In the genomic region with DNA sequence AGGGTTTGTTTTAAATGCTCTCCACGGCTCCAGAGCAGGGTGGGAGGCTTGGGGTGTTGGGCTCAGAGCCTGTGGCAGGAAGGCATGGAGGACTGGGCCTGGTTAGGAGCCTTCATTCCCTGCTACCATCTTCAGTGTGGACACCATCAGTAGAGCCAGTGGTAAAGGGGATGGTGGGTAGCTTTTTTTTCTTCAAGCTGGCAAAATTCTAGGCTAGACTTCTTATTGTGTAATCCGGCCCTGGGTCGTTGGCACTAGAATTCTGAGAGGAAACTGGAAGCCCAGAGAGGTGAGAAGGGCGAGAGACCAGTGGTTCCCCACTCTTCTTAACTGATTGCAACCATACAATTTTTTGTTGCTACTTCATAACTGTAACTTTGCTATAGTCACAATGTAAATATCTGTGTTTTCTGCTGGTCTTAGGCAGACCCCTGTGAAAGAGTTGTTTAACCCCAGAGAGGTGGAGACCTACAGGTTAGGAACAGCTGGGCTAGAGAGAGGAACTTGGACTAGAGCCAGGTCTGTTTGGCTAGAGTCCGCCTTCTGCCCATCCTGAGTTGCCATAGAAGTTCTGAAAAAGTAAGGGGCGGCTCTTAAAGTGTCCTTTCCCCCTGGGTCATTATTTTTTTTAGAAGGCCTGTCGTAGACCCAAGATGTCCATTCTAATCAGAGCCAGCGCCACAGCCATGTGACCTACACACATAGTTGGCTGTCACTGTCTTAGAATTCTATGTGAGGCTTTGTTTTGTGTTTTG, we compare ENCODE assay signal across 11 mouse cellular contexts. TPM values are rescaled to one million over a fixed set of nuclear protein-coding genes. Genes with fewer than 3 reads are reported as not detected.
DNase-seq lines count a peak whose midpoint lies in the region; TF ChIP-seq lines count a peak whose summit lies in the region.
"Had no signal": no experiment of that assay in that cellular context is flagged by ENCODE, and none has a peak within 500 bp of the region (broad histone marks: within the 10 kb centered on the region; RNA-seq: fewer than 3 reads in every experiment).

No protein-coding gene starts in this region.

- TF ChIP-seq POLR2A in lung, adult 2 months (IDR thresholded peaks at IDR 0.05; ENCODE audit: borderline replicate concordance, extremely low read depth, low read depth, low read length) = no peak

- H3K27me3 ChIP-seq in heart, embryonic 10.5 days (ENCODE audit: insufficient read depth, poor library complexity, severe bottlenecking) = no peaks in the 10 kb centered on the region
- H3K27me3 ChIP-seq: limb, embryonic 13.5 days; Patski had no signal

- intact Hi-C loops in heart, postnatal 36 days (cut with DNase I) = no loop called here
- intact Hi-C loops in left cerebral cortex, postnatal 25 days (cut with DNase I) = no loop called here

- H3K27ac ChIP-seq in heart, embryonic 10.5 days = 0 out of 2 replicates have a peak overlapping the region, but pooled peaks have one; percentile 30
- H3K27ac ChIP-seq: limb, embryonic 13.5 days had no signal

- peaks cover 7% of the 10 kb centered on the region; the same call in 1 of the 2 replicates for H3K36me3 ChIP-seq in heart, embryonic 10.5 days

- 73% methylated on average over 8 of the region's 8 CpGs for WGBS in heart, embryonic 10.5 days
- 32% methylated on average over 8 of the region's 8 CpGs for WGBS in lung, adult 2 months

- H3K4me1 ChIP-seq in heart, embryonic 10.5 days = peaks cover 100% of the 10 kb centered on the region
- H3K4me1 ChIP-seq in lung, adult 2 months (ENCODE audit: control insufficient read depth, insufficient read depth, low read length) = peaks cover 65% of the 10 kb centered on the region

- DNase-seq in adrenal gland, adult (ENCODE audit: inconsistent age in 2 of 2, low spot score in 1 of 2) = peak; percentile 37 to 80
- DNase-seq in adrenal gland, postnatal 36 days = no peak
- DNase-seq in heart, embryonic 10.5 days (ENCODE audit: low spot score) = no peak
- DNase-seq in heart, postnatal 36 days = no peak
- peak; percentile 22 for DNase-seq in lung, adult 2 months
- no peak for DNase-seq in lung, adult 18-20 months
- peak; percentile 70 to 73 for DNase-seq in kidney, postnatal 36 days
- DNase-seq in left cerebral cortex, postnatal 25 days (ENCODE audit: low spot score in 2 of 2) = no peak
- DNase-seq: gastrocnemius, postnatal 36 days had no signal

- TF ChIP-seq CTCF in lung, adult 2 months (IDR thresholded peaks at IDR 0.05; ENCODE audit: insufficient read depth, low read length) = no peak

- no peak overlapping the region for H3K4me3 ChIP-seq in heart, embryonic 10.5 days
- H3K4me3 ChIP-seq in lung, adult 2 months (replicated peaks; ENCODE audit: extremely low read depth, low read depth, low read length) = no peak overlapping the region
- H3K4me3 ChIP-seq: limb, embryonic 13.5 days had no signal

- H3K9me3 ChIP-seq in heart, embryonic 10.5 days = no peaks in the 10 kb centered on the region
- H3K9me3 ChIP-seq: limb, embryonic 13.5 days had no signal

RNA-seq across cellular contexts. Expression of gene Anp32a, which starts 24.4 kb away (rescaled TPM):
- 100 to 1,000 TPM; 297 to 341 TPM for total RNA-seq in adrenal gland, postnatal 36 days (2021)
- 160 and 178 TPM in 2 replicates for polyA plus RNA-seq in heart, embryonic 10.5 days (2016; fragmentation: Nextera tagmentation; extraction: Ambion mirVana)
- 100 to 1,000 TPM; 206 to 209 TPM for total RNA-seq in heart, postnatal 36 days (2021)
- 28.9 and 58.2 TPM in 2 replicates for polyA plus RNA-seq in lung, adult 2 months (2012; rRNA removed)
- total RNA-seq in left cerebral cortex, postnatal 25 days (2021) = 100 to 1,000 TPM; 270 to 271 TPM

Comparison
In these comparisons a context has a peak if more than half of its experiments do, and no peak if none do; other contexts are left out.
1. DNase-seq: peak in adrenal gland, adult (2 of 2), lung, adult 2 months (single experiment) and kidney, postnatal 36 days (2 of 2); none in adrenal gland, postnatal 36 days (0 of 2), heart, embryonic 10.5 days (single experiment), heart, postnatal 36 days (0 of 2), lung, adult 18-20 months (0 of 2) and left cerebral cortex, postnatal 25 days (0 of 2).